Mouse (Mus musculus) lung, adult 2 months (tissue): Measurements from ENCODE around the gene Vamp2.

Experiments used
- CTCF ChIP-seq: fragments of 200-500 bp; IDR thresholded peaks from 2 replicates; pipeline ENCODE4 v1.5.1; 2011; ENCODE audit warnings: mild to moderate bottlenecking, low read length, control low read depth; ENCODE audit not compliant: insufficient read depth
- POLR2A ChIP-seq: fragments of 200-500 bp; IDR thresholded peaks from 2 replicates; pipeline ENCODE4 v1.6.1; 2011; ENCODE audit warnings: low read depth, mild to moderate bottlenecking, control low read depth, low read length, borderline replicate concordance; ENCODE audit errors: extremely low read depth

DNA sequence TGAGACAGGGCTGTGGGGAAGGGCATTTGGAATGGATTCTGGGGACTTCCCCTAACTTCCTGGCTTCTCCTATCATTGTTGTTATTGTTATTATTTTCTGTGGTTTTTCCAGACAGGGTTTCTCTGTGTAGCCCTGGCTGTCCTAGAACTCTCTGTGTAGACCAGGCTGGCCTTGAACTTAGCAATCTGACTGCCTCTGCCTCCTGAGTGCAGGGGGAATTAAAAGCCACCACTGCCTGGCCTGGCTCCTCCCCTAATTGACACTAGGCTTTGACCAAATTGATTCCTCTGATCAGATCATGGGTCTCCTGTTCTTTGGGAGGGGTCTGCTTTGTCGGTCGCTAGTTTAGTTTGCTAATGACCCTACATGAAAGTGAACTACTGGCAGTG is 38.4 kb downstream of the Vamp2 start:
- no peak for TF ChIP-seq POLR2A
- no peak for TF ChIP-seq CTCF
